Mouse (Mus musculus) lung, adult 2 months (tissue): ENCODE results near the gene Myh1.

Experiments used
- CTCF ChIP-seq: fragments of 200-500 bp; IDR thresholded peaks from 2 replicates; pipeline ENCODE4 v1.5.1; 2011; ENCODE audit warnings: mild to moderate bottlenecking, low read length, control low read depth; ENCODE audit not compliant: insufficient read depth
- POLR2A ChIP-seq: fragments of 200-500 bp; IDR thresholded peaks from 2 replicates; pipeline ENCODE4 v1.6.1; 2011; ENCODE audit warnings: low read depth, mild to moderate bottlenecking, control low read depth, low read length, borderline replicate concordance; ENCODE audit errors: extremely low read depth

DNA sequence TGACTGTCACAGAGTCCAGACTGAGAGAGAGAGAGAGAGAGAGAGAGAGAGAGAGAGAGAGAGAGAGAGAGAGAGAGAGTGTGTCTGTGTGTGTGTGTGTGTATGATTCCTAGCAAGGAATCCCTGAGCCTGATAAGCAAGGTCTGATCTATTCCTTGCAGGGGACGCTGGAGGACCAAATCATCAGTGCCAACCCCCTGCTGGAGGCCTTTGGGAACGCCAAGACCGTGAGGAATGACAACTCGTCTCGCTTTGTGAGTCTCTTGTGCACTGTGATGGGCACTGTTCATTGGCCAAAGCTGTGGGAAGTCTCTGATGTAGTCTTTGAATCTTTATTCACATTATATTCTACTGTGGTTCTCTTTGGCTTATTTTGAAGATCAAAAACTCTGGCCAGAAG, 23.5 kb upstream of the Myh1 start:
- TF ChIP-seq POLR2A (no peak), CTCF (no peak)
